Mouse (Mus musculus): ENCODE measurements around the gene Shf.
"Not testable (repeated sequence)": the region's sequence is repeated elsewhere in the genome, so short reads cannot be mapped to it uniquely, and the experiment has no call there.

The Shf gene

DNA sequence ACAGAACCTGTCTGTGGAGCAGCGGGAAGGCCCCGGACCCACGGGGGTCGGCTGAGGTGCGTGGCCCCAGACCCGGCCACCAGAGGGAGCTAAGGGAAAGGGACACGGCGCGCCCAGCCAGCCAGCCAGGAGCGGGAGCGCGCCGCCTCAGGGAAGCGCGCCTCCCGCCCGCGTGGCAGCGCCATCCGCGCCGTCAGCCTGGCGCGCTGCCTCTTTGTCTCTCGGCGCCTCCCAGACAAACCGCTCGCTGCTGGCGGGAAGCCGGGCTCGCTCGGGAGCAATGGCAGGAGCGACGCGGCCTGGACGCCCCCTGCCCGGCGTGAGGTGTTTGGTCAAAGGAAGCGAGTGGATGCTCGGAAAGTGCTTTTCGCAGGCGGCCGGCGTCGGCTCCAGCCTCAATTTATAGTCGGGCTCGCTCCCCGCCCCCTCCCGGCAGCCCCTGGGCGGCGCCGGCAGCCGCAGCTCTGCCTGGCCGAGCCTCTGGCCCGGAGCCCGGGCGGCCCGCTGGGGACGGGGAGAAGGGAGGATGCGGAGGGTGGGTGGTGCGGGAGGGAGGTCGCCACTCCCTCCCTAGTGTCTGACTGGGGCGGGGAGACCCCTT lies 20.3 kb downstream of the Shf start:
- DNase-seq (ENCODE audit: low spot score): peak; percentile 88

DNA sequence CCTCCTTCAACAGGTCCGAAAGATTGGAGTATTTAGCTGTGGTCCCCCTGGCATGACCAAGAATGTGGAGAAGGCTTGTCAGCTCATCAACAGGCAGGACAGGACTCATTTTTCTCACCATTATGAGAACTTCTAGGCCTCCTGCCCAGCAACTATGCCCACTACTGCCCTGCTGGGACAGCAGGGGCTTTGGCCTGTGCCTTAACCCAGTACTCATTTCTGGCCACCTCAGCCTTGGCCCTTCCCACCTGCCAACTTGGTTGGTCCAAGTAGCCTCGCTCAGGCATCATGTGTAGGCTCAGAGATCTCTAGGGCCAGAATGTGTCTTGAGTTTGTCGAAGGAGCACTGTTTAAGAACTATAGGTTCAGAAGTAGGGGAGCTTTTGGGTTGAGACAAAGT lies 21.7 kb downstream of the Shf start:
- DNase-seq (ENCODE audit: low spot score): no peak

- DNase-seq (ENCODE audit: low spot score): not testable (repeated sequence)
Measured at GRCm38 (mm10) chr2:122346164-122346563, 22.8 kb downstream of the Shf start.

- DNase-seq (ENCODE audit: low spot score): no peak
Measured at GRCm38 (mm10) chr2:122345106-122345893, 23.7 kb downstream of the Shf start.

- no peak for DNase-seq (ENCODE audit: low spot score)
Measured at GRCm38 (mm10) chr2:122337291-122337690, 31.7 kb downstream of the Shf start.

GRCm38 (mm10) chr2:122334170-122334569 lies 34.8 kb downstream of the Shf start:
- no peak for DNase-seq (ENCODE audit: low spot score)

- DNase-seq (ENCODE audit: low spot score): no peak
Measured at GRCm38 (mm10) chr2:122332222-122332621, 36.7 kb downstream of the Shf start.

GRCm38 (mm10) chr2:122330317-122330716 lies 38.6 kb downstream of the Shf start:
- not testable (repeated sequence) for DNase-seq (ENCODE audit: low spot score)

DNA sequence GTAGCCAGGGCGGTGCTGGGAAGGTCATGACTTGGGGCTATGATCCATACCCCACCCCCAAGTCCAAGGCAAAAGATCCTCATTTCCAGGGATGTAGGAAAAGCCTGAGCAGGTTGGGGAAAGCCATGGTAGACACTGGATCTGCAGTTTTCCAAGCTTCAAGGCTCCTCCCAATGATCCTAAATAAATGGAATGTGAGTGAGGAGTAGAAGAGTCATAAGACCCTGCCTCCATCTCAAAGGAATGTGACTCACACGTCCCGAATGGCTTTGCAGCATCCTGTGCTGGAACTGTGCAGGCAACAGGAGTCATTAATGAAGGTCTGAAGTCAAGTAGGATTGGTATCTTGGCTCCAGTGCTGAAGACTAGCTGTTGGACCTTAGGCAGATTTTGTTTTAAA lies 41.0 kb downstream of the Shf start:
- DNase-seq (ENCODE audit: low spot score): no peak

GRCm38 (mm10) chr2:122325361-122325760 lies 43.6 kb downstream of the Shf start:
- DNase-seq (ENCODE audit: low spot score): no peak

DNA sequence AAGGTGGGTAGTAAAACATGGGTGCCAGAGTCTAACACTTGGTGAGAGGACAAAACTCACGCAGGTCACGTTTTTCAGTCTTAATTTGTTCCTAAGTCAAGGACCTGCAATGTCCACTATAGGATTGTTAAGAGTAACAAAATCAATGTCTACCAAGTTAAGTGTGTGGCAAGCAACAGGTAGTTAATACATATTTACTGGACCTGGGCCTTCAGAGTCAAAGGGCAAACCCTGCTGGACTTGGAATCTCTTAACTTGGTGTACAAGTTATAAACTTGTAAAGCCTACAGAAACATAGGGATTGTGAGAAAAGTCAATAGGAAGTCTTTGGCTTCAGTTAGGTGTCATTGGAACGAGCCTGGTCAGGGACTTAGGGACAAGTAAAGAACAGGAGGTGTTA lies 44.4 kb downstream of the Shf start:
- DNase-seq (ENCODE audit: low spot score): no peak

- no peak for DNase-seq (ENCODE audit: low spot score)
Measured at GRCm38 (mm10) chr2:122323960-122324359, 45.0 kb downstream of the Shf start.

- DNase-seq (ENCODE audit: low spot score): no peak
Measured at GRCm38 (mm10) chr2:122317384-122317783, 51.6 kb downstream of the Shf start.

GRCm38 (mm10) chr2:122315372-122315771 lies 53.6 kb downstream of the Shf start, which contains the start of gene Duox1:
Gene Duox1 (plus strand): TSS chr2:122315672.
- DNase-seq (ENCODE audit: low spot score): no peak

DNA sequence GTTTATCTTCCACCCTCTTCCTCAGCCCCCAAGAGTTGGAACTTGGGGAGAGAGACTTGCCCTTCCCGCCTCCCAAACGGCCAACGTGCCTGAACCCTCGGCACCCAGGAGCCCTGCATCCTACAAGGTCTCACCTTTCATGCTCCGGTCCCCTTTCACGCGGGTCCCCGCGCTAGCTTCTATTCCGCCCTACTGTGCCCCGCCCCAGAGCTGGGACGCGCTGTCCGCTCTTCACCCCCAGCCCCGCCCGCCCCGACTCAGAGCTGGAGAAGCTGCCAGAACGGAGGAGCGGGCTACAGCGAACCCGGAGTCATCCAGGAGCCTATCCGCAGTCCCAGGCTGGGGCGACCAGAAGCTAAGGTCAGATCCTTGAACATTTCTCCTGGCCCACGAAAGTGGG lies 55.4 kb downstream of the Shf start, which contains the start of gene Duoxa1:
TSS of gene Duoxa1 (minus strand) at position 195 of the 400 bp plus-strand sequence.
- no peak for DNase-seq (ENCODE audit: low spot score)

- peak; percentile 41 for DNase-seq (ENCODE audit: low spot score)
Measured at GRCm38 (mm10) chr2:122312722-122313417, 56.1 kb downstream of the Shf start.

GRCm38 (mm10) chr2:122311561-122311960 lies 57.4 kb downstream of the Shf start:
- DNase-seq (ENCODE audit: low spot score): no peak

- DNase-seq (ENCODE audit: low spot score): no peak
Measured at GRCm38 (mm10) chr2:122309647-122310046, 59.3 kb downstream of the Shf start.

GRCm38 (mm10) chr2:122306184-122306583 lies 62.8 kb downstream of the Shf start:
- DNase-seq (ENCODE audit: low spot score): no peak

DNA sequence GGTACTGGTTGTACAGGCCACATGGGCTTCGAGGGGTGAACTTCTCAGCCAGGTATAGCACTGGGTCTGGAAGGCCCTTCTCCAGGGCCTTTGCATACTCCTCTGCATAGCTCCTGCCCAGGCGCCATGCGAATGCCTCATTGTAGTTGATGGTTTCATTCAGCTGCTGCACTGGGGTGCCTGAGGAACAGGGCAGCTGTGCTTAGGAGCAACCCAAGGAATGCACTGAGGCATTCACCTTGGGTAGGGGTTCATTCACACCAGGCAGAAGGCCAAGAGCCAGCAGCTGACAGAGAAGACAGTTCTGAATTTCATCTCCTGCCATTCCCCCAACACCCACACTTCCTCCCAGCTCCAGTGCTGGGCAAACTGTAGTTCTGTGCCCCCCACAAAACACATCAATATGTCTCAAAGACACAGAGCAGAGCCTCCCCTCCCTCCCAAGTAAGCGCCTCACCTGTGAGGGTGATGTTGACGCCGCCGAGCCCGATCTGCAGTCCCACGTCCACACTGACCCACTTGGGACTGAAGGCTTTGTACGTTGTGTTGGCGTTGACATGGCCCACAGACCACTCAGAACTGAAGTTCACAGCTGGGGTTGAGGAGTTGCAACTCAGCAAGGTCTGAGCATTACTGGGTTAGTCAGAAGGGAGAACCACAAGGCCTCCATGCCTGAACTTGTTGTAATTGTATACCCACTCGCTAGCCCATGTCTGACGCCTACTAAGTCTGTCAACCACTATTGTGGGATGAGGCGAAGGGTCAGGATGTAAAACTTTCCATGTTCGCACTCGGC lies 63.7 kb downstream of the Shf start:
- no peak for DNase-seq (ENCODE audit: low spot score)

DNA sequence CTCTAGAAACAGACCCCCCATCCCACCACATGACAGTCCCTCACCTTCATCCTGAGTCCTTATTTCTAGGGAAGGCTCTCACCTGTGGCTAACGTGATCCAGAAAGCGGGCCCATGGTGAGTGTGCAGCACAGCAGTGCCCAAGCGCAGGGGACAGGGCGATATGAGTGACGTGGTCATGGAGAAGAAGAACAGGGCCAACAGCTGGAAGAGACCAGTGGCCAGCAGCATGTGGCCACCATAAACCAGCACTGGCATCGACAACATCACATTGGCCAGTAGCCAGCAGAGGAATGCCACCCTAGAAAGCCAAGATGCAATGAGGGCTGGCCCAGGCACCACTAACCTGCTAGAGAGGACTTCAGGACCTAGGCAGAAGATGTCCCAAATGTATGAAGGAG lies 64.4 kb downstream of the Shf start:
- no peak for DNase-seq (ENCODE audit: low spot score)

DNA sequence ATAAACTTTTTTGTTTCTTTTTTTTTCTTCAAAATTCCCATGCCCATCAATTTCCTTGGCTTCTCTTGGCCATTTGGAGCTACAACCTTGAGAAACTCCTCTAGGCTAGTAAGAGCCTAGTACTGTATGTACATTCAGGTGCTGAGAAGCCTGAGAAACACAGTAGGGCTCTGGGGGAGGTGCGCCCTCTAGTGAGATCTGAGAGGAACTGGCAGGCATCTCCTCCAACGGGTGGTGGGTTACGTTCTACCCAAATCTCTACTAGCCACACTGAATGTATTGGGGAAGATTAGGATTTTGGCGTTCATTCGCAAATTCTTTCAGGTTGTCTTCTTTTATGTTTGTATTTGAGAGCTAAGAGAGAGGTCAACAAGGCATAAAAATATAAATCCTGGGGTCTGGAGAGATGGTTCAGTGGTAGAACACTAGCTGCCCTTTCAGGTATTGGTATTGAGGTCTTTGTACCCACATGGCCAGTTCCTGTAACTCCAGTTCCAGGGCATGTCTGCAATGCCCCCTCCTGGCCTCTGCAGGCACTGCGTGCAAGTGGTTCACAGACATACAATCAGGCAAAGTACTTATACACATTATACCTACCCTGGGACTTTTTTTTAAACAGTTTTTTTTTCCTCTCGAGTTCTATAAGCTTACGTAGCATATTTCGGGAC lies 66.3 kb downstream of the Shf start:
- no peak for DNase-seq (ENCODE audit: low spot score)

Measured in ovary, postnatal 10 days (tissue).